Mouse (Mus musculus) heart, embryonic 12.5 days (tissue): ENCODE data around the gene Prickle4. TPM values are rescaled to one million over a fixed set of nuclear protein-coding genes. Genes with fewer than 3 reads are reported as not detected.

Experiments
- ATAC-seq: fragments of 200-750 bp; cut with Nextera tagmentation; 2 replicates; pipeline ENCODE4 v1.8.0; 2017; ENCODE audit warnings: moderate TSS enrichment, moderate library complexity; ENCODE audit not compliant: insufficient number of reproducible peaks, low FRiP score
- H3K27ac ChIP-seq: fragments of 300-500 bp; sonication (generic); 2 replicates; pipeline ENCODE4 v1.5.1; 2016; ENCODE audit warnings: mild to moderate bottlenecking, moderate library complexity; ENCODE audit not compliant: poor library complexity, severe bottlenecking
- H3K27me3 ChIP-seq: fragments of 300-500 bp; sonication (generic); replicated peaks from 2 replicates; pipeline ENCODE4 v1.6.1; 2016; ENCODE audit warnings: mild to moderate bottlenecking, moderate library complexity
- H3K36me3 ChIP-seq: fragments of 300-500 bp; sonication (generic); 2 replicates; pipeline ENCODE4 v1.6.1; 2016; ENCODE audit warnings: mild to moderate bottlenecking, moderate library complexity
- H3K4me1 ChIP-seq: fragments of 300-500 bp; sonication (generic); replicated peaks from 2 replicates; pipeline ENCODE4 v1.6.1; 2016; ENCODE audit warnings: mild to moderate bottlenecking
- H3K4me2 ChIP-seq: fragments of 300-500 bp; sonication (generic); 2 replicates; pipeline ENCODE4 v1.6.1; 2016; ENCODE audit warnings: mild to moderate bottlenecking, moderate library complexity
- H3K4me3 ChIP-seq: fragments of 300-500 bp; sonication (generic); 2 replicates; pipeline ENCODE4 v1.5.1; 2016; ENCODE audit warnings: mild to moderate bottlenecking
- H3K9ac ChIP-seq: fragments of 300-500 bp; sonication (generic); 2 replicates; pipeline ENCODE4 v1.6.1; 2016; ENCODE audit warnings: mild to moderate bottlenecking, moderate library complexity
- H3K9me3 ChIP-seq: fragments of 300-500 bp; sonication (generic); replicated peaks from 2 replicates; pipeline ENCODE4 v1.6.1; 2016; ENCODE audit warnings: mild to moderate bottlenecking, moderate library complexity
- WGBS: fragments of 180-500 bp; shearing (Covaris S2); methylation state at CpG from one replicate; pipeline ENCODE4 v1.1.7; 2016; 5-methylcytosine and 5-hydroxymethylcytosine counted together
- polyA plus RNA-seq: library from polyadenylated mRNA; unstranded; fragments of >200 nt; fragmentation: Nextera tagmentation; extraction: Ambion mirVana; gene quantifications from 2 replicates; pipeline ENCODE4 v1.2.1, GENCODE M21; 2016

The Prickle4 gene
- polyA plus RNA-seq, 1 experiment from 2014 or later = 0.56 TPM

- ATAC-seq = peak; percentile 77
- WGBS = 3% methylated on average over 57 of the region's 58 CpGs
Observed at GRCm38 (mm10) chr17:47688608-47689575, 5.6 kb downstream of the Prickle4 start, which contains the start of gene Frs3. Gene Frs3, plus strand, starts transcription at chr17:47689030.

GRCm38 (mm10) chr17:47688344-47688607, 6.3 kb downstream of the Prickle4 start, which contains the start of gene Tomm6:
Gene Tomm6, minus strand, starts transcription at chr17:47688386.
- WGBS = 2% methylated on average over 9 of the region's 9 CpGs
- Histone ChIP-seq H3K9ac (peak within 1 kb of the TSS; percentile 80), H3K36me3 (peaks cover 26% of the 10 kb centered on the region), H3K4me1 (peaks cover 11% of the 10 kb centered on the region), H3K27ac (peak within 1 kb of the TSS; percentile 68), H3K4me2 (peak within 1 kb of the TSS; percentile 98), H3K9me3 (no peaks in the 10 kb centered on the region), H3K4me3 (peak within 1 kb of the TSS; percentile 71), H3K27me3 (peaks cover 24% of the 10 kb centered on the region; the same call in 1 of the 2 replicates)
- no peak for ATAC-seq

More at GRCm38 (mm10) chr17:47688608-47689575, 5.6 kb downstream of the Prickle4 start, which contains the start of gene Frs3:
- Histone ChIP-seq H3K9me3 (no peaks in the 10 kb centered on the region), H3K36me3 (peaks cover 21% of the 10 kb centered on the region), H3K27ac (peak within 1 kb of the TSS; percentile 68), H3K4me3 (peak within 1 kb of the TSS; percentile 71), H3K4me1 (peaks cover 15% of the 10 kb centered on the region), H3K27me3 (peaks cover 29% of the 10 kb centered on the region; the same call in 1 of the 2 replicates), H3K4me2 (peak within 1 kb of the TSS; percentile 98), H3K9ac (peak within 1 kb of the TSS; percentile 80)

- under 1% methylated on average over 70 of the region's 70 CpGs for WGBS
- Histone ChIP-seq H3K9me3 (no peaks in the 10 kb centered on the region), H3K4me3 (peak overlapping the region; percentile 71), H3K9ac (peak overlapping the region; percentile 80), H3K4me1 (peaks cover 11% of the 10 kb centered on the region), H3K27ac (peak overlapping the region; percentile 68), H3K4me2 (peak overlapping the region; percentile 98), H3K36me3 (peaks cover 32% of the 10 kb centered on the region), H3K27me3 (peaks cover 19% of the 10 kb centered on the region; the same call in 1 of the 2 replicates)
- peak; percentile 84 for ATAC-seq
Observed at GRCm38 (mm10) chr17:47687409-47688343, 6.9 kb downstream of the Prickle4 start.

GRCm38 (mm10) chr17:47682836-47683235, 11.7 kb downstream of the Prickle4 start:
- no peak for ATAC-seq
- Histone ChIP-seq H3K27me3 (no peaks in the 10 kb centered on the region), H3K36me3 (peaks cover 73% of the 10 kb centered on the region), H3K9me3 (no peaks in the 10 kb centered on the region), H3K4me1 (peaks cover 8% of the 10 kb centered on the region), H3K4me2 (no peak overlapping the region), H3K9ac (no peak overlapping the region), H3K27ac (no peak overlapping the region), H3K4me3 (no peak overlapping the region)
- 73% methylated on average over 4 of the region's 4 CpGs for WGBS

- WGBS = 81% methylated on average over 5 of the region's 5 CpGs
Observed at GRCm38 (mm10) chr17:47678702-47679101, 15.8 kb downstream of the Prickle4 start.

GRCm38 (mm10) chr17:47678238-47678637, 16.3 kb downstream of the Prickle4 start:
- Histone ChIP-seq H3K27ac (no peak overlapping the region), H3K27me3 (peaks cover 2% of the 10 kb centered on the region), H3K4me2 (no peak overlapping the region), H3K4me3 (no peak overlapping the region), H3K4me1 (peaks cover under 1% of the 10 kb centered on the region; the same call in 1 of the 2 replicates), H3K36me3 (peaks cover 66% of the 10 kb centered on the region), H3K9me3 (no peaks in the 10 kb centered on the region), H3K9ac (no peak overlapping the region)
- 85% methylated on average over 5 of the region's 5 CpGs for WGBS
- no peak for ATAC-seq

More at GRCm38 (mm10) chr17:47678702-47679101, 15.8 kb downstream of the Prickle4 start:
- no peaks in the 10 kb centered on the region for H3K9me3 ChIP-seq
- H3K4me2 ChIP-seq = no peak overlapping the region
- no peak overlapping the region for H3K9ac ChIP-seq
- H3K27ac ChIP-seq = no peak overlapping the region
- ATAC-seq = no peak
- peaks cover 70% of the 10 kb centered on the region for H3K36me3 ChIP-seq
- no peak overlapping the region for H3K4me3 ChIP-seq
- H3K27me3 ChIP-seq = no peaks in the 10 kb centered on the region
- H3K4me1 ChIP-seq = no peaks in the 10 kb centered on the region

GRCm38 (mm10) chr17:47676581-47676980, 18.0 kb downstream of the Prickle4 start:
- no peaks in the 10 kb centered on the region for H3K9me3 ChIP-seq
- no peak overlapping the region for H3K9ac ChIP-seq
- no peak overlapping the region for H3K27ac ChIP-seq
- H3K4me2 ChIP-seq = no peak overlapping the region
- H3K27me3 ChIP-seq = peaks cover 10% of the 10 kb centered on the region
- 22% methylated on average over 9 of the region's 9 CpGs for WGBS
- H3K36me3 ChIP-seq = peaks cover 51% of the 10 kb centered on the region
- no peak for ATAC-seq
- peaks cover 13% of the 10 kb centered on the region for H3K4me1 ChIP-seq
- H3K4me3 ChIP-seq = no peak overlapping the region

- 6% methylated on average over 60 of the region's 68 CpGs for WGBS
- Histone ChIP-seq H3K9me3 (no peaks in the 10 kb centered on the region), H3K36me3 (peaks cover 16% of the 10 kb centered on the region; the same call in 1 of the 2 replicates), H3K4me2 (peak overlapping the region; percentile 96), H3K4me3 (peak overlapping the region; percentile 55), H3K4me1 (peaks cover 13% of the 10 kb centered on the region), H3K27me3 (peaks cover 19% of the 10 kb centered on the region), H3K27ac (no peak overlapping the region), H3K9ac (peak overlapping the region; percentile 79)
- peak; percentile 71 for ATAC-seq
Observed at GRCm38 (mm10) chr17:47672311-47673111, 22.0 kb downstream of the Prickle4 start.

- Histone ChIP-seq H3K9ac (peak overlapping the region; percentile 79), H3K36me3 (peaks cover 13% of the 10 kb centered on the region; the same call in 1 of the 2 replicates), H3K4me1 (peaks cover 13% of the 10 kb centered on the region), H3K4me2 (peak overlapping the region; percentile 96), H3K9me3 (no peaks in the 10 kb centered on the region), H3K27me3 (peaks cover 19% of the 10 kb centered on the region), H3K27ac (no peak overlapping the region), H3K4me3 (peak overlapping the region; percentile 55)
- ATAC-seq = peak; percentile 10; the same call in 1 of the 2 replicates
- 15% methylated on average over 14 of the region's 14 CpGs for WGBS
Observed at GRCm38 (mm10) chr17:47671988-47672310, 22.6 kb downstream of the Prickle4 start.

GRCm38 (mm10) chr17:47669166-47669565, 25.4 kb downstream of the Prickle4 start:
- no peaks in the 10 kb centered on the region for H3K9me3 ChIP-seq
- no peak overlapping the region for H3K4me2 ChIP-seq
- peaks cover 19% of the 10 kb centered on the region for H3K27me3 ChIP-seq
- no peak overlapping the region for H3K9ac ChIP-seq
- WGBS = 77% methylated on average over 4 of the region's 4 CpGs
- no peaks in the 10 kb centered on the region for H3K36me3 ChIP-seq
- no peak overlapping the region for H3K4me3 ChIP-seq
- H3K4me1 ChIP-seq = peaks cover 17% of the 10 kb centered on the region
- no peak for ATAC-seq
- no peak overlapping the region for H3K27ac ChIP-seq
